In genomic region chr6:29485951-29486350, GRCm38 (mm10) we compare ENCODE assay signal across 17 mouse cellular contexts. TPM values are rescaled to one million over a fixed set of nuclear protein-coding genes. Genes with fewer than 3 reads are reported as not detected.
"Had no signal": no experiment of that assay in that cellular context is flagged by ENCODE, and none has a peak within 500 bp of the region (broad histone marks: within the 10 kb centered on the region; RNA-seq: fewer than 3 reads in every experiment).

No protein-coding gene starts in this region.

- H3K36me3 ChIP-seq: lung, embryonic 15.5 days; midbrain, embryonic 13.5 days; midbrain, embryonic 15.5 days; neural tube, embryonic 12.5 days; stomach, embryonic 15.5 days had no signal

- H3K27me3 ChIP-seq: lung, embryonic 15.5 days had no signal

- H3K4me1 ChIP-seq: lung, embryonic 15.5 days had no signal

- H3K9me3 ChIP-seq: lung, embryonic 15.5 days; megakaryocyte, embryonic 14.5 days; midbrain, embryonic 13.5 days; midbrain, embryonic 15.5 days; neural tube, embryonic 12.5 days; stomach, embryonic 15.5 days had no signal

- DNase-seq: liver, postnatal 0 days; lung, adult 2 months; lung, postnatal 14 days; lung, postnatal 36 days; right cerebral cortex, postnatal 14 days; thymus, postnatal 14 days; thymus, postnatal 36 days had no signal

- H3K4me2 ChIP-seq: midbrain, embryonic 13.5 days; neural tube, embryonic 12.5 days had no signal

- H3K27ac ChIP-seq: lung, embryonic 15.5 days; macrophage; midbrain, embryonic 13.5 days; midbrain, embryonic 15.5 days; neural tube, embryonic 12.5 days; stomach, embryonic 15.5 days; stomach, postnatal 0 days had no signal

- H3K4me3 ChIP-seq: lung, embryonic 15.5 days; midbrain, embryonic 13.5 days; midbrain, embryonic 15.5 days; neural tube, embryonic 12.5 days; stomach, embryonic 15.5 days had no signal

- H3K9ac ChIP-seq: liver, postnatal 0 days; lung, embryonic 15.5 days; midbrain, embryonic 13.5 days; midbrain, embryonic 15.5 days; neural tube, embryonic 12.5 days; stomach, embryonic 15.5 days had no signal

RNA-seq across cellular contexts. Expression of gene Atp6v1fnb, which starts 14.7 kb away (rescaled TPM):
- polyA plus RNA-seq: liver, postnatal 0 days; lung, embryonic 15.5 days; lung, postnatal 0 days; macrophage; stomach, postnatal 0 days; thymus, postnatal 0 days had no signal

RNA-seq across cellular contexts. Expression of gene Kcp, which starts 21.8 kb away (rescaled TPM):
- polyA plus RNA-seq: macrophage had no signal

RNA-seq across cellular contexts. Expression of gene Flnc, which starts 52.9 kb away (rescaled TPM):
- polyA plus RNA-seq: macrophage had no signal
